Comparison of ENCODE assay signal across 25 mouse cellular contexts in the genomic region with DNA sequence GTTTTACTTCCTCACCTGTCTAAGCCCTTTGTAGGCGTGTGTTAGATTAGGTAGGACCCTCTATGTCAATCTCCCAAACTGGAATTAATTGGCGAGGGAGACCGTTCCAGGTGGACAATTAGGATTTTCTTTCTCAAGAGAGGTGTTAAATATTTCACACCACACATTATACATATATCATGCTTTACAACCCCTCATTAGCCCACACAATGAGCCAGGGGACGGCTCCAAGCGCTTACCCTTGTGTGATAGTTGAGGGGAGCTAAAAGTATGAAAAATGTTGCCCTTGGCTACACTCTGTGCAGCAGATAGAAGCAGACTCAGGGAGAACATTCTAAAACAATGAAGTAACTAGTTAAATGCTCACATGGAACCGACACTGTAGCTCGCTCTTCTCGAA.
"Had no signal": no experiment of that assay in that cellular context is flagged by ENCODE, and none has a peak within 500 bp of the region (broad histone marks: within the 10 kb centered on the region; RNA-seq: fewer than 3 reads in every experiment).

No protein-coding gene starts in this region.

- H3K9me3 ChIP-seq: heart, embryonic 10.5 days; heart, embryonic 12.5 days; hindbrain, embryonic 10.5 days; hindbrain, embryonic 13.5 days; hindbrain, embryonic 15.5 days; limb, embryonic 15.5 days; liver, embryonic 12.5 days had no signal

- H3K4me3 ChIP-seq: gastrocnemius, adult 2 months; heart, embryonic 10.5 days; heart, embryonic 12.5 days; hindbrain, embryonic 10.5 days; hindbrain, embryonic 13.5 days; hindbrain, embryonic 15.5 days; limb, embryonic 15.5 days; liver, embryonic 12.5 days had no signal

- H3K9ac ChIP-seq: forebrain, postnatal 0 days; heart, embryonic 12.5 days; hindbrain, embryonic 13.5 days; hindbrain, embryonic 15.5 days; limb, embryonic 15.5 days; liver, embryonic 12.5 days; liver, embryonic 14.5 days had no signal

- H3K27me3 ChIP-seq: hindbrain, embryonic 13.5 days; hindbrain, embryonic 15.5 days; liver, embryonic 12.5 days had no signal

- DNase-seq: forebrain, postnatal 0 days; gastrocnemius, adult 2 months; gastrocnemius, postnatal 10 days; gastrocnemius, postnatal 25 days; heart, adult 18-20 months; heart, postnatal 10 days; heart, postnatal 4 days; kidney, adult 11 months; kidney, adult 2 months; kidney, adult 9 months; kidney, postnatal 10 days; kidney, postnatal 36 days; layer of hippocampus, adult 9-11 months; layer of hippocampus, postnatal 36 days; left cerebral cortex, postnatal 4 days had no signal

- H3K27ac ChIP-seq: gastrocnemius, adult 2 months; heart, embryonic 10.5 days; hindbrain, embryonic 10.5 days; hindbrain, embryonic 13.5 days; hindbrain, embryonic 15.5 days; hindbrain, postnatal 0 days; limb, embryonic 15.5 days; liver, embryonic 12.5 days; liver, embryonic 14.5 days had no signal

- H3K4me1 ChIP-seq: hindbrain, embryonic 10.5 days; hindbrain, embryonic 13.5 days; hindbrain, embryonic 15.5 days; liver, embryonic 12.5 days had no signal

- H3K4me2 ChIP-seq: heart, embryonic 12.5 days; hindbrain, embryonic 13.5 days; hindbrain, embryonic 15.5 days; limb, embryonic 15.5 days; liver, embryonic 12.5 days had no signal

- ATAC-seq: forebrain, postnatal 0 days; hindbrain, postnatal 0 days; intestine, embryonic 16.5 days; liver, embryonic 12.5 days had no signal

- H3K36me3 ChIP-seq: heart, embryonic 10.5 days; heart, embryonic 12.5 days; hindbrain, embryonic 10.5 days; hindbrain, embryonic 13.5 days; hindbrain, embryonic 15.5 days; limb, embryonic 15.5 days; liver, embryonic 12.5 days had no signal
